Mouse (Mus musculus): ENCODE measurements around the gene Ankrd16.

Gene Ankrd16

GRCm38 (mm10) chr2:11777091-11778068 is at the start of gene Ankrd16, which contains the start of gene Fbh1:
TSS of gene Ankrd16 (plus strand) at chr2:11777876.
TSS of gene Fbh1 (minus strand) at chr2:11777582.
- DNase-seq = peak; percentile 100

- DNase-seq = no peak
Measured at GRCm38 (mm10) chr2:11729091-11729490, 48.6 kb upstream of the Ankrd16 start.

- DNase-seq = no peak
Measured at GRCm38 (mm10) chr2:11732978-11733377, 44.7 kb upstream of the Ankrd16 start.

- DNase-seq = no peak
Measured at GRCm38 (mm10) chr2:11735853-11736252, 41.8 kb upstream of the Ankrd16 start.

GRCm38 (mm10) chr2:11738794-11739193 is 38.9 kb upstream of the Ankrd16 start:
- no peak for DNase-seq

- DNase-seq = no peak
Measured at GRCm38 (mm10) chr2:11739516-11740051, 38.1 kb upstream of the Ankrd16 start.

- DNase-seq = no peak
Measured at GRCm38 (mm10) chr2:11762541-11762940, 15.1 kb upstream of the Ankrd16 start.

- peak; percentile 68 for DNase-seq
Measured at GRCm38 (mm10) chr2:11765694-11766093, 12.0 kb upstream of the Ankrd16 start.

GRCm38 (mm10) chr2:11766485-11767160 is 11.1 kb upstream of the Ankrd16 start:
- DNase-seq = no peak

GRCm38 (mm10) chr2:11767161-11767545 is 10.5 kb upstream of the Ankrd16 start:
- DNase-seq = no peak

- DNase-seq = no peak
Measured at GRCm38 (mm10) chr2:11771701-11772100, 6.0 kb upstream of the Ankrd16 start.

- no peak for DNase-seq
Measured at GRCm38 (mm10) chr2:11772401-11772800, 5.3 kb upstream of the Ankrd16 start.

- no peak for DNase-seq
Measured at GRCm38 (mm10) chr2:11774426-11774825, 3.2 kb upstream of the Ankrd16 start.

GRCm38 (mm10) chr2:11775121-11775520 is 2.6 kb upstream of the Ankrd16 start:
- no peak for DNase-seq

GRCm38 (mm10) chr2:11776415-11776814 is 1.3 kb upstream of the Ankrd16 start:
- no peak for DNase-seq

GRCm38 (mm10) chr2:11778087-11778823 is 579 bp downstream of the Ankrd16 start:
- peak; percentile 83 for DNase-seq

GRCm38 (mm10) chr2:11784159-11784558 is 6.5 kb downstream of the Ankrd16 start:
- no peak for DNase-seq

- no peak for DNase-seq
Measured at GRCm38 (mm10) chr2:11794668-11795067, 17.0 kb downstream of the Ankrd16 start.

GRCm38 (mm10) chr2:11797930-11798364 is 20.3 kb downstream of the Ankrd16 start:
- no peak for DNase-seq

- no peak for DNase-seq
Measured at GRCm38 (mm10) chr2:11801299-11801930, 23.7 kb downstream of the Ankrd16 start.
